Mouse (Mus musculus): ENCODE measurements around the gene Cbx1.

- peak; percentile 87 for TF ChIP-seq CTCF (IDR thresholded peaks at IDR 0.05; ENCODE audit: low read depth)
- no peak for TF ChIP-seq EP300 (IDR thresholded peaks at IDR 0.05; ENCODE audit: low read depth)
Measured at GRCm38 (mm10) chr11:96776968-96777962, 11.7 kb upstream of the Cbx1 start, which contains the start of gene Snx11.

Data from liver, embryonic 14.5 days (tissue).